Mouse (Mus musculus) T-cell, adult 2 months (primary cell): ENCODE data around the gene Surf2.
"Not testable (repeated sequence)": the region's sequence is repeated elsewhere in the genome, so short reads cannot be mapped to it uniquely, and the experiment has no call there.

Experiments
- DNase-seq: peaks from one replicate; pipeline ENCODE4 v3.0.0; 2022; ENCODE audit warnings: low spot score

The Surf2 gene

DNA sequence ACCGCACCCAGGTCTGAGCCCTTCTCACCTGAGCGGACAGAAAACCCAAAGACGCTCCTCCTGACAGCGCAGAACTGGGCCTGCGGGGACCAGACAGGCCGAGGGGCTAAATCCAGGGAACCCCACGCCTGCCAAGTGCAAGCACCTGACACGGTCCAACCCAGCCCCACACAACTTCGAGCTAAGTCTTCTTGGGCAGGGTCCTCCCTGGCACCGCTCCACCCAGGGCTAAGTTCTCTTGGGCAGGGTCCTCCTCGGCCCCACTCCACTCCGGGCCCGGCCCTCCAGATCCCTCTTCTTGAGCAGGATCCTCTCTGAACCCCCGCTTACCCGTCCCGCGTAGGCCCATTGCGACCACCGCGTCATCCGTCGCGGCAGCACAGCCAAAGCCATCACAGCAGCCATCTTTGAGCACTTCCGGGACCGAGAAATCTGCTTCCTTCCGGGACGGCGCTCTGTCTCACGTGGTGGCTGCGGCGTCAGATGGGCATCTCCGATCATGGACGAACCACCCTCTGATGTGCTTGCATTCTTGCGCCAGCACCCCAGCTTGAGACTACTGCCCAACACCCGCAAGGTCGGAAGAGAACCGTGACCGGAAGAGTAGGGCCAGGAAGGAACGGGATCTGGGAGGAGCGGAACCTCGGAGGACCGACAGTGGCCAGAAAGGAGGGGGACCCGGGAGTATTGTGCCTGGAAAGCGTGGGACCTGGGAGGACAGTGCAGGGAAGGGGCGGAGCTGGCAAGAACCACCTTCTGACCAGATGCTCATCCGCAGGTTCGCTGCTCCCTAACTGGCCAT, at the start of gene Surf2, which contains the start of gene Surf1:
Surf2 (plus strand) TSS at position 441 of the 802 bp plus-strand sequence.
Surf1 (minus strand) TSS at position 604 of the 802 bp plus-strand sequence.
- DNase-seq = peak; percentile 87

DNA sequence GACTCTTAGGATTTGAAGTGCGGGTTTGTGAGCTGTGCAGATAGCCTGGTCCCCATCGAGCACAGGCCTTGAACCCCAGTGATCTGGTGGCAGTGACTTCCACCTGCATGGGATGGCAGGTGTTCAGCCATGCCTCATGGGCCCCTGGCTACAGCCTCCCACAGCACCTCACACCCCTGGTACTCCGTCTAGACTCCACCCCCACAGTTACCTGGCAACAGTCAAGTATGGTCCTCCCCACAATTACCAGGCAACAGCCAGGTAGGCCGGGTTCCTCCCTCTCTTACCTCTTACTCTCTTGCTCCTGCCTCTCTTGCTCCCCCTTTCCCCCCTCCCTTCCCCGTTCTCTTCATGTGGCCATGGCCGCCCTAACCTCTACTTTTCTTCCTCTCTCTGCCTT, 45.5 kb upstream of the Surf2 start:
- DNase-seq = no peak

GRCm38 (mm10) chr2:26878571-26878970, 37.6 kb upstream of the Surf2 start:
- no peak for DNase-seq

DNA sequence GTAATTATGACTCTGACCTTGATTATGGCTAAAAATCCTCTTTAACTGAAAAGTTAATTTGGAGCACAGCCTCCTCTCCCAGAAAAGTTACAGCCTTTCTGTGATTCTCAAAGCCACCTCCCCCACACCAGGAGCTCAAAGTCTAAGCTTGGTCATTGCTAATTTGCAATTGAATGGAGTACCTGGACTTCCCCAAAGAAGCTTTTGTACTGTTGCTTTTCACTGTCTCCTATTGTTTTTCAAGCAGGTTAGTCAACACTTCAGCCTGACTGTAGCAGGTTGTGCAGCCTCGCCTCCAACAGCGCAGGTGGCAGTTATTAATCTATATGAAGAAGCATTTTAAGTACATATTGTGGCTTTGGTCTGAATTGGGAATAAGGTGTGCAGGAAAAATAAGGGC, 30.6 kb upstream of the Surf2 start:
- not testable (repeated sequence) for DNase-seq

DNA sequence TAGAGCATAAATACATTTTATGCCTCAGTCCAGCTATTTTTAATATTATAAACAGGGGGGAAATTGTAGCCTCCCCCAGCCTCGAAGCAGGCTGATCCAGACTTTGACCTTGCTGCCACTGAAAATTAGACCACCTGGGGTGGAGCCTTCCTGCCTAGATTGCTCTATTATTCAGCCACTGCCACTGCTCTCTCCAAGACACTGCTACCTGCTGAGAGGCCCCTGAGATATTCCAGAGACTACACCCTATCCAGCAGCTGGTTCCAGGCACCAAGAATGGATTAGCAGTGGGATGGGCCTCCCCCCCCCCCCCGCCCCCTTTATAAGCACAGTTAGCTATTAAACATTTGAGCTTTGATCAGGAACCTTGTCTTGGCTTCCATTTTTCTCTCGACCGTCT, 30.0 kb upstream of the Surf2 start:
- not testable (repeated sequence) for DNase-seq

- DNase-seq = no peak
These were observed 20.3 kb upstream of the Surf2 start for GRCm38 (mm10) chr2:26895898-26896297.

GRCm38 (mm10) chr2:26900731-26901130, 15.4 kb upstream of the Surf2 start:
- no peak for DNase-seq

GRCm38 (mm10) chr2:26901834-26902400, 14.2 kb upstream of the Surf2 start:
- peak; percentile 13 for DNase-seq

DNA sequence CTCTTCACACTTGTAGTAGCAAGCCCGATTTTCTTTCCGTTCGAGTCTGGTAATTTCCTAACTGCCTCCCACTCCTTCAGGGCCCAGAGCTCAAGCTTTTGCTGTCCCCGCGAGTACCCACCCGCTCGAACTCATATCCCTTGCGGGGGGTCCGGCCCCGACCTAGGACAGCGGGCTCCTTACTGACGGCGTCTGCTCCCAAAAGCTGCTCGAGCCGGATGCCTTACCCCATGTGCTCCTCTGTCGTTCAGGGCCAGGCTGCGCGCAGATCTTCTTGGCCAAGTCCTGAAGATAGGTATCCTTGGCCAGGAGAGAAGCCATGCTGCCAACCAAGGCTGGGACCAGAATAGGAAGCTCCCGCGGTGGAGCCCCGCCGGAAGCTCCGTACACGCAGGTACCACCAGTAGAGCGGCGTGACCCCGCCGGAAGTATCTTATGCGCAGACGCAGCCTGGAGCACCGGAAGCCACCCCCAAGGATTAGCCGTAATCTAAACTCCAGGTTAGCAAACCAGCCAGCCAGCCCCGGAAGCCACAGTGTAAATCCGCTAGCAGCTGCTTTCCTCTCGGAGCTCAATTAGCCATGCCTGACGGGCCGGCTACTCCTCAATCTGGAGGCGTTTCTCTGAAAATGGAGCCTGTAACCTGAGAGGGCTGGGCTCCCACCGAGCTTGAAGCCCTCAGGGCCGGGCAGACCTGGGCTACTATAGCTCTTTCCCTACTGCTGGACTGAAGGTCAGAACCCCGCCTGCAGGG, 13.5 kb upstream of the Surf2 start, which contains the start of gene Surf6:
Surf6 (minus strand) TSS at position 413 of the 754 bp plus-strand sequence.
- peak; percentile 99 for DNase-seq

GRCm38 (mm10) chr2:26903311-26903710, 12.9 kb upstream of the Surf2 start:
- DNase-seq = no peak

- no peak for DNase-seq
These were observed 10.2 kb upstream of the Surf2 start for GRCm38 (mm10) chr2:26905936-26906335.

DNA sequence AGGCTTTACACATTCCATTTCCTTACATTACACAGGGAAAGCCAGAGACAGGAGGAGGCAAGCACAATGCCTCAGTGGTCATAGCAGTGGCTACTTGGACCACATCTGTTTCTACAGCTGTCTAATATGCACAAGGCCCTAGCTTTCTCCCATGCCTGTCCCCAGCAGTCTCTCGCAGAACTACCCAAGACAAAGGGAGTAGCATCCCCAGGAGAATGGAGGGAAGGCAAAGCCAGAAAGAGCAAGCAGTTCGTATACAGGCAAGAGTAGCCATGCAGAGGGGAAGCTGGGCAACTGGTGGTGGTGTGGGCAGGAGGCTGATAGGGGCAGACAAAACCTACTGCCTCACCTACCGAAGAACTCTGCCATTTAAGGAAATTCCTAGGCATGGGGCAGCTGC, 9.7 kb upstream of the Surf2 start:
- no peak for DNase-seq

DNA sequence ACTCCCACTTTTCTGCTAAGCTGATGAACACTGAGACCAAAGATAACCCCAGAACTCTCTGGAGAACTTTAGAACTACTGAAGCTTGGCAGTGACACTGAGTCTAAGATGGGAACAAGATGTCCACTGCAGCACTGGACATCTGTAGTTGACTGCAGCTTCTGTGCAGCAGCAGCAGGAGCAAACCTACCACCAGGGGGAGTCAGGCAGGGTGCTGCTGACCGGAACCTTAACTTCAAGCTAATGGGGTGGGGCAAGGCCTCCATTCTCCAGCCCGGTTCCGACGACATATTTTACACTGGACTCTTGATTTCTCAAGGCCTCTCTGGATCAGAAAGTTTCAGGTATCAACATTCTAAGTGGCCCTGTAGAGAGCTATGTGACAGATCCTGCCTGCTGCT, 9.1 kb upstream of the Surf2 start:
- no peak for DNase-seq

DNA sequence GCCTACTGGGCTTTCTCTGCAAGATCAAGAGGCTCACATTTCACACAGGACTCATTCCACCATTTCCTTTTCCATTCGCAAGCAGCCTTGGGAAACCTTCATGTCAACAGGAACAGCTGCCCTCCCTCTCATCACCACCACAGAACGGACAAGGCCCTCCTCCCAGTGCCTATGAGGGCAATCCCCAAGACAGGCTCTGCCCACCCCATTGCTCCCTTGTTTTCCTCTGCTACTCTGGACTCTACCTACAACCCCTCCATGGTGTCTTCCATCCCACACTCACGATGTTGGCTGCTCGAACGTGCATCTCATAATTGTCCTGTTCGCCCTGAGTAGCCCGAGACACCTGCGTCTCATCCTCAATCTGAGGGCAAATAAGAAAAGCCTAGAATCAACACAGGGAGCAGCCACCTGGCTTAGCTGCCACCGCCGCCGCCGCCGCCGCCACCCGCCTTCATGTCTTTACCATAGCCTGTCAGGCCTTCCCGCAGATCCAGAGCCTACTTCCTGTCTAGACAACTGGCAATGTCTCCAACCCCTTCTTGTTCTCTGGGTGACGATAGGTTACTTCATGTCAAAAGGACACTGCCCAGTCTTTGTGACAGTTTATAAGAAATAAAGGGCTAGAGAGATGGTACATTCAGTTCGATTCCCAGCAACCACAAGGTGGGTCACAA, 7.3 kb upstream of the Surf2 start:
- peak; percentile 15 for DNase-seq

GRCm38 (mm10) chr2:26909387-26909784, 6.8 kb upstream of the Surf2 start:
- no peak for DNase-seq

- peak; percentile 97 for DNase-seq
These were observed 5.8 kb upstream of the Surf2 start, which contains the start of the genes Med22 and Rpl7a for GRCm38 (mm10) chr2:26910124-26910993. Gene Med22 (minus strand): TSS chr2:26910677. Gene Rpl7a (plus strand): TSS chr2:26910764.

- no peak for DNase-seq
These were observed 5.0 kb upstream of the Surf2 start for GRCm38 (mm10) chr2:26910994-26911765.

DNA sequence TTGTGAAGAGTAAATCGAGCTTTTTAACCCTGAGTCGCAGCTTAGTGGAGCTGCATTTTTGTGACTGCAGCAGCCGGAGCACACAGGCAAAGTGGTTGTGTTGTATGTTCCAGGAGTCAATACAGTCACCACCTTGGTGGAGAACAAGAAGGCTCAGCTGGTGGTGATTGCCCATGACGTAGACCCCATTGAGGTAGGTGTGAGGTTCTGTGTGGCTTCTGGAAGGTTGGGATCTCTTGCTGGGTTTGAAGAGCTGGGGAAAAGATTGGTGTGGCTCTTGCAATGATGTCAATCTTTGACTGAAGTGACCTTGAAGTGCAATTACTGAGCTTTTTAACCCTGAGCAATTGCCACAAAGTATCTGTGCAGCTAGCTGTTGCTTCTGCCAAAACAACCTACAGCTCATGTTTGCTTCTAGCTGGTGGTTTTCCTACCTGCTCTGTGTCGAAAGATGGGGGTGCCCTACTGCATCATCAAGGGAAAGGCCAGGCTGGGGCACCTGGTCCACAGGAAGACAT, 3.9 kb upstream of the Surf2 start:
- DNase-seq = no peak

DNA sequence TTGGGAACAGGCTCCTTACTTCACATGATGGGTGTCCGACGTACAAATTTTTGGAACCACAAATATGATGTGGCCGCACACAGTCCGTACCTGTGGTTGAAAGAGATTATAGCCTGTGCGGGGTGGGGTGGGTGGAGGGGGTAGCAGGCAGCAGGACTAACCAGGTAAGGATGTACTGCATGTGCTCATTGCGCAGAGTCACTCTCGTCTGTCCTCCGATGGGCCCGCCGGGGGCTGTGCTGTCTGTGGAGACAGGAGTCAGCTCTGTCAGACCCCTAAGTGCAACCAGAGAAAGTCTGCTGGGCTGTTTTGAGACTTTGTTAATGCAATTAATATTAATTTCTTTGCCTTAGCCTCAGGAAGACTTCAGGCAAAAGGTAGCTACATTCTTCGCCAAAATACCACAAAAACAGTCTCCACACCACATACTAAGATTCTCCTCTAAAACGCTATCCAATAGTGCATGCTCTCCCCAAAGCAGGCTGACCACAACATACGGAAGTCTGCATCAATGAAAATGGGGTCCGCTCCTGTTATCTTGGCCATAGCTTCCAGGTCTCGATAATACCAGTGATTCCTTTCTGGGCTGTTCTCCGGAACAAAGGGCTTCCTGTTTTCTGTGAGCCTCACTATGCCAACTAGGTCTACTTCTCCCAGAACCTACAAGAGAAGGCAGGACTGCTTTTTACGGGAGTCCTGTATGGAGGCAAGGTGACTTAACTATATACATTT, 2.6 kb upstream of the Surf2 start:
- no peak for DNase-seq
